Mouse (Mus musculus) liver, adult 2 months (tissue): ENCODE measurements around the gene Rsph14. TPM values are rescaled to one million over a fixed set of nuclear protein-coding genes. Genes with fewer than 3 reads are reported as not detected.

Experiments used
- DNase-seq: peaks from one replicate; pipeline ENCODE4 v3.0.0-alpha.2; 2011; ENCODE audit warnings: low read depth, low spot score; ENCODE audit errors: extremely low read depth
- H3K27ac ChIP-seq: fragments of 200-500 bp; replicated peaks from 2 replicates; pipeline ENCODE4 v1.5.1; 2012; ENCODE audit warnings: low read depth, mild to moderate bottlenecking, control low read depth, inconsistent platforms, low read length; ENCODE audit not compliant: insufficient read depth
- H3K27me3 ChIP-seq: fragments of 200-500 bp; 2 replicates; pipeline ENCODE4 v1.6.1; 2012; ENCODE audit warnings: mild to moderate bottlenecking, moderate library complexity, low read length, inconsistent platforms; ENCODE audit not compliant: control insufficient read depth, insufficient read depth
- H3K36me3 ChIP-seq: fragments of 200-500 bp; 2 replicates; pipeline ENCODE4 v1.6.1; 2012; ENCODE audit warnings: low read length, inconsistent platforms; ENCODE audit not compliant: control insufficient read depth, insufficient read depth
- H3K4me1 ChIP-seq: fragments of 200-500 bp; 2 replicates; pipeline ENCODE4 v1.6.1; 2011; ENCODE audit warnings: low read length; ENCODE audit not compliant: control insufficient read depth, insufficient read depth
- H3K4me3 ChIP-seq: fragments of 200-500 bp; 2 replicates; pipeline ENCODE4 v1.5.1; 2011; ENCODE audit warnings: low read depth, mild to moderate bottlenecking, control low read depth, low read length, moderate library complexity; ENCODE audit not compliant: insufficient read depth
- H3K79me2 ChIP-seq: fragments of 200-500 bp; 2 replicates; pipeline ENCODE4 v1.6.1; 2012; ENCODE audit warnings: inconsistent platforms, mild to moderate bottlenecking, low read length, moderate library complexity; ENCODE audit not compliant: control insufficient read depth, insufficient read depth
- H3K9ac ChIP-seq: fragments of 200-500 bp; 2 replicates; pipeline ENCODE4 v1.6.1; 2012; ENCODE audit warnings: low read depth, mild to moderate bottlenecking, control low read depth, inconsistent platforms, low read length
- CTCF ChIP-seq: fragments of 200-500 bp; IDR thresholded peaks from 2 replicates; pipeline ENCODE4 v1.5.1; 2011; ENCODE audit warnings: low read depth, low read length, control low read depth
- POLR2A ChIP-seq: fragments of 200-500 bp; IDR thresholded peaks from 2 replicates; pipeline ENCODE4 v1.6.1; 2011; ENCODE audit warnings: low read length, control low read depth; ENCODE audit not compliant: insufficient read depth; ENCODE audit errors: extremely low read depth
- WGBS: fragments of 180-500 bp; shearing (Covaris S2); methylation state at CpG from one replicate; pipeline ENCODE4 v1.1.7; 2018; 5-methylcytosine and 5-hydroxymethylcytosine counted together
- polyA plus RNA-seq: library from polyadenylated mRNA; depleted of rRNA; stranded (reverse); fragments of >200 nt; gene quantifications from 2 replicates; pipeline ENCODE4 v1.2.3, GENCODE M21; 2012
- total RNA-seq: library from RNA; depleted of rRNA; stranded (reverse); fragments of >200 nt; gene quantifications from 2 replicates; pipeline ENCODE4 v1.2.3, GENCODE M21; 2014

The Rsph14 gene
- total and polyA plus RNA-seq, 2 experiments = not detected

- Histone ChIP-seq H3K36me3 (no peaks in the 10 kb centered on the region), H3K9ac (no peak overlapping the region), H3K4me1 (no peaks in the 10 kb centered on the region), H3K27ac (no peak overlapping the region), H3K4me3 (no peak overlapping the region), H3K79me2 (no peaks in the 10 kb centered on the region), H3K27me3 (no peaks in the 10 kb centered on the region)
- TF ChIP-seq CTCF (no peak), POLR2A (no peak)
- DNase-seq = no peak
- 75% methylated on average over 2 of the region's 2 CpGs for WGBS
Observed at GRCm38 (mm10) chr10:75020271-75020670, 12.1 kb downstream of the Rsph14 start.

GRCm38 (mm10) chr10:75016481-75016880 is 15.9 kb downstream of the Rsph14 start:
- DNase-seq = no peak
- no peaks in the 10 kb centered on the region for H3K27me3 ChIP-seq
- H3K4me3 ChIP-seq = no peak overlapping the region

DNA sequence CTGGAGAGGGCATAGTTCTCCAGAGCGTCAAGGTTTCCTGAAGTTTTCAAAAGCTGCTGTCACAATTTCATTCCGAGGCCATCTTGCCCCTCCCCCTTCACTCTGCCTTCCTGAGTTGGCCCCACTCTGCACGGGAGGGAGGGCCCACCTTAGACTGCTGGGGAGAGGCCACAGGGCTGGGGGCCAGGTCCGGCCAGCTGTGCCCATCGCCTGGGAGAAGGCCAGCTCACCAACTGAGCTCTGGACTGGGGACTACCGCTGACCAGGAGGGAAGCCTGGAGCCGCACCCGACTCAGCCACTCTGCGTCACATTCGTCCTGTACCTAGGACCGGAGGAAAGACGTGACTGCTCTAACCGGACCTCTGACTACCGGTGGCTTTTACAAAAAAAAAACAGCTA is 16.9 kb downstream of the Rsph14 start:
- Histone ChIP-seq H3K4me3 (no peak overlapping the region), H3K27me3 (no peaks in the 10 kb centered on the region), H3K79me2 (no peaks in the 10 kb centered on the region), H3K36me3 (no peaks in the 10 kb centered on the region), H3K4me1 (no peaks in the 10 kb centered on the region), H3K27ac (no peak overlapping the region), H3K9ac (no peak overlapping the region)
- TF ChIP-seq CTCF (no peak), POLR2A (no peak)
- no peak for DNase-seq
- 81% methylated on average over 14 of the region's 14 CpGs for WGBS

More at GRCm38 (mm10) chr10:75016481-75016880, 15.9 kb downstream of the Rsph14 start:
- H3K4me1 ChIP-seq = no peaks in the 10 kb centered on the region
- no peaks in the 10 kb centered on the region for H3K79me2 ChIP-seq
- H3K27ac ChIP-seq = no peak overlapping the region
- H3K9ac ChIP-seq = no peak overlapping the region
- no peak for TF ChIP-seq POLR2A
- TF ChIP-seq CTCF = no peak
- 56% methylated on average over 4 of the region's 4 CpGs for WGBS
- H3K36me3 ChIP-seq = no peaks in the 10 kb centered on the region

DNA sequence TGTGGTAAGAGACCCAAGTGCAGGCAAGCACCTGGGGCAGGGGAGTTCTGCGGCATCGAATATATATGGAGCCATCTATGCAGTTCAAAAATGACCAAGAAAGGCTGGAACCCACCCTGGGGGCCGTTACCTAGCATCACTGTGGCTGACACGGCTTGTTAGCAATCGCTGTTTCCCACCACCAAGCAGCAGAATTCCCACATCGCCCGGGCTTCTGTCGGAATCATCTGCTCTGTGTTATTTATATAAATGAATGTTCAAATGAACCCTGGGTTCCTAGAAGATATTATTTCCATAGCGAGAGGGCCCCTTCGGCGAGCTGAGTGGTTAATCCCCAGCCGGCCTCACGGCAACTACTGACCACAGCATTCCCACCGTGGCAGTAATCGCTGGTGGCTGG is 21.7 kb downstream of the Rsph14 start:
- no peak for TF ChIP-seq CTCF
- no peak for TF ChIP-seq POLR2A
- H3K36me3 ChIP-seq = no peaks in the 10 kb centered on the region
- no peak for DNase-seq
- H3K79me2 ChIP-seq = no peaks in the 10 kb centered on the region
- no peaks in the 10 kb centered on the region for H3K4me1 ChIP-seq
- WGBS = 93% methylated on average over 15 of the region's 15 CpGs
- no peak overlapping the region for H3K9ac ChIP-seq
- H3K27me3 ChIP-seq = no peaks in the 10 kb centered on the region
- no peak overlapping the region for H3K4me3 ChIP-seq
- no peak overlapping the region for H3K27ac ChIP-seq

- Histone ChIP-seq H3K4me1 (no peaks in the 10 kb centered on the region), H3K27me3 (no peaks in the 10 kb centered on the region), H3K79me2 (no peaks in the 10 kb centered on the region), H3K4me3 (no peak overlapping the region), H3K27ac (no peak overlapping the region), H3K9ac (no peak overlapping the region), H3K36me3 (no peaks in the 10 kb centered on the region)
- DNase-seq = no peak
- no peak for TF ChIP-seq POLR2A
- no peak for TF ChIP-seq CTCF
- 87% methylated on average over 8 of the region's 8 CpGs for WGBS
Observed at GRCm38 (mm10) chr10:75006889-75007662, 25.3 kb downstream of the Rsph14 start.

GRCm38 (mm10) chr10:75004067-75004466 is 28.3 kb downstream of the Rsph14 start:
- Histone ChIP-seq H3K79me2 (no peaks in the 10 kb centered on the region), H3K27me3 (no peaks in the 10 kb centered on the region), H3K4me1 (no peaks in the 10 kb centered on the region), H3K27ac (no peak overlapping the region), H3K9ac (no peak overlapping the region), H3K36me3 (no peaks in the 10 kb centered on the region), H3K4me3 (no peak overlapping the region)
- 38% methylated on average over 3 of the region's 3 CpGs for WGBS
- TF ChIP-seq POLR2A (no peak), CTCF (no peak)
- DNase-seq = no peak
